Mouse (Mus musculus): ENCODE measurements around the gene OR5BS1P. TPM values are rescaled to one million over a fixed set of nuclear protein-coding genes. Genes with fewer than 3 reads are reported as not detected.
A peak's percentile ranks its signal among the peaks of the same experiment; 100 is the strongest.
"Not testable (repeated sequence)": the region's sequence is repeated elsewhere in the genome, so short reads cannot be mapped to it uniquely, and the experiment has no call there.

The OR5BS1P gene
- not detected in 2 replicates for polyA plus RNA-seq (2015; fragmentation: Nextera tagmentation; extraction: Ambion mirVana)

DNA sequence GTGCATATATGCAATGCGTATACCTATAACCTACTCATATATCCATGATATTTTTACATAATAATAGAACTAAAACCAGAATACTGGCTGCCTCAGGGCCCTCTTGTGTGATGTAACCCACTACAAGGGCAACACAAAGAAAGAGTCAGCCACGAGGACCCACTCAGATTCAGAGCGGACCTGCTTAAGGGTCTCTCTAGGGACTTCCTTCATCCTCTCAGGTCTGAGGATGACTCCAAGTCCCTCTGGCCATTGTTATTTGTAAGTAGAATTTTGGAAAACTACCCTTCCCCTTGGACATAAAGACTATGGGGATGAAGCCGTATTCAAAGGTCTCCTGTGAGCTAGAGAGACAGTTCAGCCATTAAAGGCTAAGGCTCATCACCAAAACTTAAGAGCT lies at the start of gene OR5BS1P:
TSS of gene OR5BS1P (plus strand) at position 301 of the 400 bp plus-strand sequence.
- Histone ChIP-seq H3K27me3 (no peaks in the 10 kb centered on the region), H3K9ac (no peak within 1 kb of the TSS), H3K9me3 (0 out of 2 replicates have a peak, but pooled peaks cover 2% of the 10 kb centered on the region), H3K4me2 (no peak within 1 kb of the TSS), H3K27ac (replicated peaks) (no peak within 1 kb of the TSS), H3K36me3 (no peaks in the 10 kb centered on the region), H3K4me3 (no peak within 1 kb of the TSS), H3K4me1 (replicated peaks) (no peaks in the 10 kb centered on the region)
- 93% methylated on average over 4 of the region's 4 CpGs for WGBS
- ATAC-seq (ENCODE audit: low FRiP score, low read depth): no peak

DNA sequence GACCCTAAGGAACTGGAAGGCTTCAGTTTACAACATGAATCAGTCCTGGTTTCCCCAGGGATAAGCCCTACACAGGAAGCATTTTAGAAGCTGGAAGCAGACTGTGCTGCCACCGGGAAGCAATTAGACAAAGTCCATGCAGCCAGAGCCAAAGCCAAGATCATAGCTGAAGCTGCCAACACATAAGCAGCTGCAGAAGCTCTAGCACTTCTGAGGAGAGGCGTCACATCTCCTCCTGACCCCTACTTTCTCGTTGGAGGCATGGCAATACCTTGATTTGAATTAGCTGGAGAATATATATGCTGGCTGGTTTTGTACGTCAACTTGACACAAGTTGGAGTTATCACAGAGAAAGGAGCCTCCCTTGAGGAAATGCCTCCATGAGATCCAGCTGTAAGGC lies 48.8 kb upstream of the OR5BS1P start:
- Histone ChIP-seq H3K9me3 (no peaks in the 10 kb centered on the region), H3K36me3 (no peaks in the 10 kb centered on the region), H3K4me2 (no peak overlapping the region), H3K9ac (no peak overlapping the region), H3K27ac (replicated peaks) (no peak overlapping the region), H3K4me1 (replicated peaks) (no peaks in the 10 kb centered on the region), H3K4me3 (no peak overlapping the region), H3K27me3 (no peaks in the 10 kb centered on the region)
- WGBS: 71% methylated on average over 4 of the region's 4 CpGs
- no peak for ATAC-seq (ENCODE audit: low FRiP score, low read depth)

DNA sequence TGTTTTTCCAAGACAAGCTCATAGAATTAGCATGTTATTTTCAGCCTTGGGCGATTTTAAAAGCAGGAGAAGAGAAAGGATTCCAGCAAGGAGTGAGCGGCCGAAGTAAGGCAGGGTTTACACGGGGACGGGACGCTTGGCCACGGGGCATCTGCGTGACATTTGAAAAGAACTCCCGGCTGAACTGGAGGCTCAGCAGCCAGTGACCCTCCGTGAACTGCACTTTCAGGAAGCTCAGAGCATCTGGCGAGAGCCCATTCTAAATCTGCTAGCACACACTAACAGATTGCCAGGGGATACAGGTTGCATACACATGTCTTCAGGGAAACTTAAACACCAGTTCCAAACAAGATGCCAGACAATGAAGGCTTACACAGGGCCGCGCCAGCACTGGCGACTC lies 45.4 kb upstream of the OR5BS1P start:
- WGBS: 72% methylated on average over 14 of the region's 14 CpGs
- Histone ChIP-seq H3K4me3 (no peak overlapping the region), H3K36me3 (no peaks in the 10 kb centered on the region), H3K27ac (replicated peaks) (no peak overlapping the region), H3K4me2 (no peak overlapping the region), H3K9me3 (no peaks in the 10 kb centered on the region), H3K4me1 (replicated peaks) (no peaks in the 10 kb centered on the region), H3K9ac (no peak overlapping the region), H3K27me3 (no peaks in the 10 kb centered on the region)
- no peak for ATAC-seq (ENCODE audit: low FRiP score, low read depth)

DNA sequence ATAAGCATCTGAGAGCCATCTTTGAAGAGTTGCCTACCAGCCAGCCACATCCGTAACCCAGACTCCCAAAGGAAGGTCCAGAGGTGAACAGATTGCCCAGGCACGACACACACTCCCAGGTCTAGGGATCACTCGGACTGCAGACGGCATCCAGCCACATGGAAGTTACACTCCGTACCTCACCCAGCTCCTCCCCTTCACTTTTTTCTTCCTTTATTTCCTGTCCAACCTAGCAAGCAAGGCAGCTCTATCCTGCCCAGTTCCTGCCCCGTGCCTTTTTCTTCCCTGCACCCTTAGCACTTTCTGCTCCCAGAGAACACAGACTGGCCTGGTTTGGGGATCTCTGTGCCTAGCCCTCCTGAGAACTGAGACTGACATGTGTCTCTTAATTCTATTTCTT lies 44.9 kb upstream of the OR5BS1P start:
- Histone ChIP-seq H3K9me3 (no peaks in the 10 kb centered on the region), H3K36me3 (no peaks in the 10 kb centered on the region), H3K4me2 (no peak overlapping the region), H3K27ac (replicated peaks) (no peak overlapping the region), H3K9ac (no peak overlapping the region), H3K4me1 (replicated peaks) (no peaks in the 10 kb centered on the region), H3K4me3 (no peak overlapping the region), H3K27me3 (no peaks in the 10 kb centered on the region)
- 79% methylated on average over 6 of the region's 6 CpGs for WGBS
- ATAC-seq (ENCODE audit: low FRiP score, low read depth): no peak

DNA sequence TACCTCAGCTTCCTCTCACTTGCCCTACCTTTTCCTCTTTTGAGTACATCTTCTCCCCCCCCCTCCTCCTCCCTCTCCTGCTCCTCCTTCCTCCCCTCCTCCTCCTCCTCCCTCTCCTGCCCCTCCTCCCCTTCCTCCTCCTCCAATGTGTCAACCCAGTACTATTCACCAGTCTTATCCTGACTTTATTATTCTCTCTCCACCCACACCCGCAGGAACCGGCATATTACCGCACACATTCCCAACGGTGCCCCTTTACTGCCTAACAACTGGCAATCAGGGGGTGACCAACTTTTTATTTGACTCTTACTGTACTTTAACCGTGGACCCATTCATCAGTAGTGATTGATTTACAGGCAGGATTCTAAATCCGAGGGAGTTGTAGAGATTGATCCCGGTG lies 44.5 kb upstream of the OR5BS1P start:
- ATAC-seq (ENCODE audit: low FRiP score, low read depth): no peak
- no peaks in the 10 kb centered on the region for H3K36me3 ChIP-seq
- no peak overlapping the region for H3K27ac ChIP-seq (replicated peaks)
- H3K4me2 ChIP-seq: no peak overlapping the region
- H3K27me3 ChIP-seq: no peaks in the 10 kb centered on the region
- H3K9me3 ChIP-seq: no peaks in the 10 kb centered on the region
- H3K4me3 ChIP-seq: no peak overlapping the region
- 75% methylated on average over 7 of the region's 7 CpGs for WGBS
- H3K9ac ChIP-seq: no peak overlapping the region
- no peaks in the 10 kb centered on the region for H3K4me1 ChIP-seq (replicated peaks)

DNA sequence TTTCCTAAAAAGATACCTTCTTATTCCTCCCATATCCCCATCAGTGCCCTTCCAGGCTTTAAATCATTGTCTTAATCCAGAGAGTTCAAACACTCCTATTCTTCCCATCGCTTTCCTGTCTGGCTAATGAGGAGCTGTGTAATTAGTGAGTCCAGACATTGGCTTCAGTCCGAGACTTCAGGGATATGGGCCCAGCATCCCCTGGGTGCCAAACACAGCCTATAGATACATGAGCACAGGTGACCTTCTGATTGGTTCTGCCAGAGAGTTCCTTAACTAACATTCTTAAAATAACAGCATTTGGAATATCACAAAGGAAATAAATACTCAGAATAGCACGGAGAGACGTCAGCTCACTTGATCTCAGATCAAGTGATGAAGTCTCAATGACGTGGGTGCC lies 38.8 kb upstream of the OR5BS1P start, which contains the start of gene Olfr282:
TSS of gene Olfr282 (plus strand) at position 301 of the 400 bp plus-strand sequence.
- not testable (repeated sequence) for H3K4me3 ChIP-seq; H3K27ac ChIP-seq (replicated peaks); H3K4me2 ChIP-seq; H3K9ac ChIP-seq; H3K27me3 ChIP-seq; ATAC-seq (ENCODE audit: low FRiP score, low read depth); H3K4me1 ChIP-seq (replicated peaks); H3K9me3 ChIP-seq; H3K36me3 ChIP-seq
- 86% methylated on average over 5 of the region's 5 CpGs for WGBS

DNA sequence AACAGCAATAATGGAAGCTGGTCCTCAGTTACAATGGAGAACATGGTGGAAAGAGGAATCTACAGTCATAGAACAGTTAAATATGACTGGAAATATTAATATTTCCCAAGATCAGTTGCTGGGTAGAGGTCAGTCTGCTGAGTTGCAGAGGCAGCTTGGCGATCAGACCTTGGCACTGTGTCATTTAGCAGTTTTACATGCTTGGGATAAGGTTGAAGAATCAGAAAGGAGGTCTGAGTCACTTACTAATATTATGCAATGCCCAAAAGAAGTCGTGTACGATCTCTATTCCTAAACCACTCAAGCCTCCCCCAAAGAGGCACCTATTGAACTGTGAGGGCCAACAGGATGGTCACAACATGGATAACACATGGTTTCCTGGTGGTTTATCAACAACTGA lies 25.1 kb upstream of the OR5BS1P start:
- Histone ChIP-seq H3K27ac (replicated peaks) (no peak overlapping the region), H3K4me3 (no peak overlapping the region), H3K36me3 (no peaks in the 10 kb centered on the region), H3K4me1 (replicated peaks) (no peaks in the 10 kb centered on the region), H3K9me3 (no peaks in the 10 kb centered on the region), H3K9ac (no peak overlapping the region), H3K27me3 (no peaks in the 10 kb centered on the region), H3K4me2 (no peak overlapping the region)
- ATAC-seq (ENCODE audit: low FRiP score, low read depth): no peak
- WGBS: 84% methylated on average over 3 of the region's 3 CpGs

DNA sequence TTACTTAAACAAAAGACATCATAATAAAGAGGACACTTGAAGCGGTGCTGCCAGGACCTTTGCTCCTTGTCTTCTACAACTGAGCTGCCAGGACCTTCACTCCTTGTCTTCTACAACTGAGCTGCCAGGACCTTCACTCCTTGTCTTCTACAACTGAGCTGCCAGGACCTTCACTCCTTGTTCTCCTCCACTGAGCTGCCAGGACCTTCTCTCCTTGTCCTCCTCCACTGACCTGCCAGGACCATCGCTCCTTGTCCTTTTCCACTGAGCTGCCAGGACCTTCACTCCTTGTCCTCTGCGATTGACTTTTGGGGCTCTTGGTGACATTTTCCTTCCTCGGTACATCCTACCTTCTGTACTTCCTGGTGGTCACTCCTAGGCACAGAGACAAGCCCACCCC lies 21.2 kb upstream of the OR5BS1P start:
- no peaks in the 10 kb centered on the region for H3K9me3 ChIP-seq
- H3K27ac ChIP-seq (replicated peaks): no peak overlapping the region
- H3K4me1 ChIP-seq (replicated peaks): no peaks in the 10 kb centered on the region
- H3K9ac ChIP-seq: no peak overlapping the region
- no peaks in the 10 kb centered on the region for H3K27me3 ChIP-seq
- no peaks in the 10 kb centered on the region for H3K36me3 ChIP-seq
- H3K4me2 ChIP-seq: peak overlapping the region; percentile 25; the same call in 1 of the 2 replicates
- no peak for ATAC-seq (ENCODE audit: low FRiP score, low read depth)
- no peak overlapping the region for H3K4me3 ChIP-seq
- WGBS: 49% methylated on average over 4 of the region's 4 CpGs

DNA sequence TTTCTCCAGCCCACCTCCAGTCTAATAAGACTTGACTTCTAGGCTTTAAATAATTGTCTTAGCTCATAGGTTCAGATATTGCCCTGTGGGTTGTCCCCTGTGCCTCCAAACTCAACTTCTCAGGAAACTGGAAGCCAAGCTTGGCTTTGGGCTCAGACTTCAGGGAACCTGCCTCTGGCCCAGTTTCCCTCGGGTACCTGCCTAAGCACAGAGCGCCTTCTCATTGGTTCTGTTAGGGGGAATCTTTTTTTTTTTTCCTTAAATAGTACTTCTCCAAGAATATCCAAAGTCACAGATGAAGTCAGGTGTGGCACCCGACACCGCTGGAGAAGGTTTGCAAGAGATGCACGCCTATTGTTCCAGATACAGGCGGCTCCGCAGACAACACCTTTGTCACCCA lies 17.4 kb upstream of the OR5BS1P start, which contains the start of gene Olfr281:
TSS of gene Olfr281 (plus strand) at position 301 of the 400 bp plus-strand sequence.
- no peak within 1 kb of the TSS for H3K4me3 ChIP-seq
- ATAC-seq (ENCODE audit: low FRiP score, low read depth): no peak

DNA sequence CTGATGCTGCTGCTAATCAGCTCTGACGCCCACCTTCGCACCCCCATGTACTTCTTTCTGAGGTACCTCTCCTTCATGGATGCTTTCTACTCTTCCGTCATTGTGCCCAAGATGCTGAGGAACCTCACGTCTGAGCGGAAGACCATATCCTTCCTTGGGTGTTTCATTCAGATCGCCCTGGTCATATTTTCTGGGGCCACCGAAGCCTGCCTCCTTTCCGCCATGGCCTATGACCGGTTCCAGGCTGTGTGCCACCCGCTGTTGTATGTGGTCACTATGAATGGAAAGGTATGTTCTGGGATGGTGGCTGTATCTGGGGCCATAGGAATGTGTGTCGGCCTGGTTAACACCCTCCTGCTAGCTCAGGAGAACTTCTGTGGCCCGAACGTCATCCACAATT lies 1.8 kb downstream of the OR5BS1P start:
- H3K27ac ChIP-seq (replicated peaks): no peak overlapping the region
- no peaks in the 10 kb centered on the region for H3K27me3 ChIP-seq
- 0 out of 2 replicates have a peak, but pooled peaks cover 2% of the 10 kb centered on the region for H3K9me3 ChIP-seq
- 94% methylated on average over 13 of the region's 13 CpGs for WGBS
- H3K4me2 ChIP-seq: no peak overlapping the region
- no peaks in the 10 kb centered on the region for H3K36me3 ChIP-seq
- no peak overlapping the region for H3K9ac ChIP-seq
- H3K4me1 ChIP-seq (replicated peaks): no peaks in the 10 kb centered on the region
- H3K4me3 ChIP-seq: no peak overlapping the region
- no peak for ATAC-seq (ENCODE audit: low FRiP score, low read depth)

More for the DNA sequence above, 17.4 kb upstream of the OR5BS1P start, which contains the start of gene Olfr281:
- H3K36me3 ChIP-seq: no peaks in the 10 kb centered on the region
- no peak within 1 kb of the TSS for H3K27ac ChIP-seq (replicated peaks)
- 91% methylated on average over 7 of the region's 7 CpGs for WGBS
- no peaks in the 10 kb centered on the region for H3K4me1 ChIP-seq (replicated peaks)
- H3K27me3 ChIP-seq: no peaks in the 10 kb centered on the region
- no peaks in the 10 kb centered on the region for H3K9me3 ChIP-seq
- H3K4me2 ChIP-seq: no peak within 1 kb of the TSS
- H3K9ac ChIP-seq: no peak within 1 kb of the TSS

DNA sequence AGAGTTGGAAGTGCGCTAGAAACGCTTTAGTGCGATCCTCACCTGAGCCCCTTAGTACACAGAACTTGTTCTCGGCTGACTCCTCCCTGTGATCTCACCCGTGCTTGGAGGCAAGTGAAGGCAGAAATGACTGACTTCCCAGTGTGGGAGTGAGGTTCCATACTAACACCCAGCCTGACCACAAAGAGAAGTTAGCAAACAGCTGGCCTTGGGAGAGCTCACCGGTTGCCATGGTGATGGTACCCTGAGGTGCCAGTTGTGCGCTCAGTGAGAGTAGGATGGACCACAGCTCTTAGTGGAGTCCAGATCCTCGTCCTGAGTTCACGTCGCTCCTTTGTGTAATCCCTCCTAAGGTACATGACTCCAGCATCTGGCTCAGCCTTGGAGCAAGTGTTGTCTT lies 5.3 kb downstream of the OR5BS1P start:
- no peak overlapping the region for H3K4me3 ChIP-seq
- H3K27ac ChIP-seq (replicated peaks): no peak overlapping the region
- ATAC-seq (ENCODE audit: low FRiP score, low read depth): no peak
- H3K27me3 ChIP-seq: no peaks in the 10 kb centered on the region
- H3K9me3 ChIP-seq: no peaks in the 10 kb centered on the region
- H3K4me1 ChIP-seq (replicated peaks): no peaks in the 10 kb centered on the region
- H3K36me3 ChIP-seq: no peaks in the 10 kb centered on the region
- no peak overlapping the region for H3K9ac ChIP-seq
- no peak overlapping the region for H3K4me2 ChIP-seq
- WGBS: 77% methylated on average over 10 of the region's 10 CpGs

DNA sequence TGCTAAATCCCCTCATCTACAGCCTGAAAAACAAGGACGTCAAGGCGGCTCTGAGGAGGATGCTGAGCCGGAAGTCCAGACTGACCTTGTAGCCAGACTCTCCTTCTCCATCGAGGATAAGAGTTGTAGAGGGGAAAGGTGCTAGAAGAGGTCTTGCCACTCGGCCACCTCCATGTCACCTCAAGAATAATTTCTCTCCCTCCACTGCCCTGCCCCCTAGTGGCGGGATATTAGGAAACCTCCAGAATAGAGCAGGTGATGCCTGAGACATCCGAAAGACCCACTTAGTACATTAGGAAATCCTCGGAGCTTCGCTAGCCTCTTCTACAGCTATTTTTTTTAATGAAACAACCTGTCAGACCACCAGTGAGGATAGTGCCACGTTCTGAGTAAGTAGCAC lies 5.7 kb downstream of the OR5BS1P start:
- H3K27ac ChIP-seq (replicated peaks): no peak overlapping the region
- no peak overlapping the region for H3K4me2 ChIP-seq
- no peaks in the 10 kb centered on the region for H3K4me1 ChIP-seq (replicated peaks)
- no peak overlapping the region for H3K9ac ChIP-seq
- no peaks in the 10 kb centered on the region for H3K27me3 ChIP-seq
- H3K4me3 ChIP-seq: no peak overlapping the region
- 60% methylated on average over 10 of the region's 10 CpGs for WGBS
- no peaks in the 10 kb centered on the region for H3K36me3 ChIP-seq
- no peaks in the 10 kb centered on the region for H3K9me3 ChIP-seq
- no peak for ATAC-seq (ENCODE audit: low FRiP score, low read depth)

DNA sequence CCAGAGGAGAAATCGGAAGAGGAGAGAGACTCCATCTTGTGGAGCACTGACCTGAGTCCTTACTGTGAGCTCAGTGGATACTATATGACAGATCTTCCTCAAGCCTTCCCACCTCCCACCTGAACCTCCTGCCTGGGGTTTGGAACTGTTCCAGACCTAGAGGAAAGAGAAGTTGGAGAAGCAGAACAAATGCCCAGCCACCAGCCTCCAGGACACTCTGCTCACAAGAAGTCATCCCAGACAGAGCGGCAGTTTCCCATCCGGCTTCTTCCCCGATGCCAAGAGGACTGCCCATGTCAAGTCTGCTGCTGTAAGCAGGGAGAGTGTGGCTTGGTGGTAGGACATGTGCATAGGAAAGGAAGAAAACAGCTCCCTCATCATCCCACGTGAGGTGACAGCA lies 6.6 kb downstream of the OR5BS1P start:
- Histone ChIP-seq H3K9me3 (no peaks in the 10 kb centered on the region), H3K4me2 (no peak overlapping the region), H3K9ac (no peak overlapping the region), H3K36me3 (no peaks in the 10 kb centered on the region), H3K4me3 (no peak overlapping the region), H3K4me1 (replicated peaks) (no peaks in the 10 kb centered on the region), H3K27me3 (no peaks in the 10 kb centered on the region), H3K27ac (replicated peaks) (no peak overlapping the region)
- ATAC-seq (ENCODE audit: low FRiP score, low read depth): no peak
- 76% methylated on average over 5 of the region's 5 CpGs for WGBS

Data from hindbrain, embryonic 15.5 days (tissue).